Mouse (Mus musculus): ENCODE results near the gene Arhgap31.

DNA sequence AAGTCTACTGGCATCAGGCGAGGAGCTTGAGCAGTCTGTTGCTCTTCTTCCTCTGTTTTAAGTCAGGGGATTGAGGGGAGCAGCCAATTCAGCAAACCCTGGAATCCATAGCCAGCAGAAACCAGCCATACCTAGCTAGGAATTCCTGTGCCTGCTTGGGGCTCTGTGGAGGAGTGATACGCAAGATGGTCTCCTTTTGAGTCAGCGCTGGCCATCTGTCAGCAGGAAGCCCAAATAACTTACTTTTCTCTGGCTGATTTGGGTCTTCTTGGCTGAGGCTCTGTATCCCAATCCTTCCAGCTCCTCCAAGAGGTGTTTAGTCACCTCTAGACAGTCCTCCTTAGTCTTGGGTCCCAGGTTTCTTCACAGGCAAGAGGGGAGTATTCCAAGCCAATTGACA lies 157.1 kb downstream of the Arhgap31 start:
- no peak for TF ChIP-seq CTCF (IDR thresholded peaks at IDR 0.05; ENCODE audit: control insufficient read depth, insufficient read depth, low read length)
- TF ChIP-seq POLR2A (IDR thresholded peaks at IDR 0.05; ENCODE audit: borderline replicate concordance, control insufficient read depth, low read depth, low read length) = no peak
